Mouse (Mus musculus) kidney, postnatal 14 days (tissue): Measurements from ENCODE around the gene Trdmt1.

Source experiments
- DNase-seq: peaks from one replicate; pipeline ENCODE4 v3.0.0; 2022; ENCODE audit warnings: mixed read lengths

Trdmt1 gene

GRCm38 (mm10) chr2:13556239-13556638, 11.8 kb upstream of the Trdmt1 start:
- no peak for DNase-seq

GRCm38 (mm10) chr2:13553966-13554365, 9.5 kb upstream of the Trdmt1 start:
- no peak for DNase-seq

GRCm38 (mm10) chr2:13548749-13549148, 4.3 kb upstream of the Trdmt1 start:
- DNase-seq, result no peak

GRCm38 (mm10) chr2:13543519-13544124, 846 bp downstream of the Trdmt1 start:
- peak; percentile 9 for DNase-seq

GRCm38 (mm10) chr2:13539860-13540259, 4.6 kb downstream of the Trdmt1 start:
- no peak for DNase-seq

- DNase-seq, result no peak
Observed at GRCm38 (mm10) chr2:13538704-13539377, 5.6 kb downstream of the Trdmt1 start.

- no peak for DNase-seq
Observed at GRCm38 (mm10) chr2:13538258-13538657, 6.2 kb downstream of the Trdmt1 start.

GRCm38 (mm10) chr2:13537733-13538132, 6.7 kb downstream of the Trdmt1 start:
- DNase-seq, result no peak

- no peak for DNase-seq
Observed at GRCm38 (mm10) chr2:13536747-13537146, 7.7 kb downstream of the Trdmt1 start.

GRCm38 (mm10) chr2:13530639-13531038, 13.8 kb downstream of the Trdmt1 start:
- DNase-seq, result no peak

- no peak for DNase-seq
Observed at GRCm38 (mm10) chr2:13529253-13529933, 15.1 kb downstream of the Trdmt1 start.

GRCm38 (mm10) chr2:13527531-13527930, 16.9 kb downstream of the Trdmt1 start:
- DNase-seq, result no peak

- DNase-seq, result no peak
Observed at GRCm38 (mm10) chr2:13527125-13527524, 17.3 kb downstream of the Trdmt1 start.

- no peak for DNase-seq
Observed at GRCm38 (mm10) chr2:13526205-13526604, 18.3 kb downstream of the Trdmt1 start.

GRCm38 (mm10) chr2:13523540-13524456, 20.7 kb downstream of the Trdmt1 start:
- peak; percentile 45 for DNase-seq

GRCm38 (mm10) chr2:13522106-13522505, 22.4 kb downstream of the Trdmt1 start:
- DNase-seq, result no peak

- DNase-seq, result peak; percentile 10
Observed at GRCm38 (mm10) chr2:13514949-13515348, 29.5 kb downstream of the Trdmt1 start.

- no peak for DNase-seq
Observed at GRCm38 (mm10) chr2:13502717-13503116, 41.8 kb downstream of the Trdmt1 start.

- no peak for DNase-seq
Observed at GRCm38 (mm10) chr2:13501553-13501952, 42.9 kb downstream of the Trdmt1 start.

- no peak for DNase-seq
Observed at GRCm38 (mm10) chr2:13500298-13500999, 44.0 kb downstream of the Trdmt1 start.

- no peak for DNase-seq
Observed at GRCm38 (mm10) chr2:13499196-13499595, 45.3 kb downstream of the Trdmt1 start.

GRCm38 (mm10) chr2:13496087-13496486, 48.4 kb downstream of the Trdmt1 start:
- no peak for DNase-seq
